Mouse (Mus musculus): ENCODE results near the gene Astn2. TPM values are rescaled to one million over a fixed set of nuclear protein-coding genes. Genes with fewer than 3 reads are reported as not detected.

Gene Astn2
- polyA plus RNA-seq, 1 experiment from 2014 or later: 0.57 TPM

DNA sequence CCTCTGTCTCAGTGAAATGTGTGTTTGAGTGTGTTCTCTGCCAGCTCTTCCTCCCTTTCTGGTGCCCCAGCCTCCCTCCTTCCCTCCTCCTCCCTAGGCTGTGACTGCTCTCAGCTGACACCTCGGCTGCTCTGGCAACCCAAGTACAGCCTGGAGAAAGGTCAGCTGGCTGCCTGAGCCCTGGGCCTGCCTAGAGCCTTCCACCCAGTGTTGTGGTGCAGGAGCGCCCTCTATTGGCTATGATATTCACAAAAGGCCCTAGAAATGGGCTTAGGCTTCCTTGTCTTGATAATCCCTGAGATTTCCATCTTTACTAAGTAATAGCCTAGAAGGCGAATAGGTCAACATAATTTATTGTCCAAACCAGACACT, 908.0 kb downstream of the Astn2 start:
- Histone ChIP-seq H3K4me2 (no peak overlapping the region), H3K9ac (ENCODE audit: low read length) (no peak overlapping the region), H3K4me3 (ENCODE audit: low read depth, low read length) (no peak overlapping the region), H3K4me1 (ENCODE audit: control insufficient read depth, insufficient read depth, low read length) (0 out of 2 replicates have a peak, but pooled peaks cover 2% of the 10 kb centered on the region), H3K27me3 (ENCODE audit: control insufficient read depth, insufficient read depth, low read length) (no peaks in the 10 kb centered on the region), H3K9me3 (ENCODE audit: control insufficient read depth, low read length) (no peaks in the 10 kb centered on the region), H3K27ac (ENCODE audit: low read depth, low read length) (no peak overlapping the region), H3K36me3 (ENCODE audit: control insufficient read depth, insufficient read depth, low read length) (no peaks in the 10 kb centered on the region)
- WGBS: 4% methylated on average over 3 of the region's 3 CpGs
- DNase-seq (ENCODE audit: low spot score, missing footprints) (peak; percentile 98), ATAC-seq (ENCODE audit: low FRiP score) (peak; percentile 100)

DNA sequence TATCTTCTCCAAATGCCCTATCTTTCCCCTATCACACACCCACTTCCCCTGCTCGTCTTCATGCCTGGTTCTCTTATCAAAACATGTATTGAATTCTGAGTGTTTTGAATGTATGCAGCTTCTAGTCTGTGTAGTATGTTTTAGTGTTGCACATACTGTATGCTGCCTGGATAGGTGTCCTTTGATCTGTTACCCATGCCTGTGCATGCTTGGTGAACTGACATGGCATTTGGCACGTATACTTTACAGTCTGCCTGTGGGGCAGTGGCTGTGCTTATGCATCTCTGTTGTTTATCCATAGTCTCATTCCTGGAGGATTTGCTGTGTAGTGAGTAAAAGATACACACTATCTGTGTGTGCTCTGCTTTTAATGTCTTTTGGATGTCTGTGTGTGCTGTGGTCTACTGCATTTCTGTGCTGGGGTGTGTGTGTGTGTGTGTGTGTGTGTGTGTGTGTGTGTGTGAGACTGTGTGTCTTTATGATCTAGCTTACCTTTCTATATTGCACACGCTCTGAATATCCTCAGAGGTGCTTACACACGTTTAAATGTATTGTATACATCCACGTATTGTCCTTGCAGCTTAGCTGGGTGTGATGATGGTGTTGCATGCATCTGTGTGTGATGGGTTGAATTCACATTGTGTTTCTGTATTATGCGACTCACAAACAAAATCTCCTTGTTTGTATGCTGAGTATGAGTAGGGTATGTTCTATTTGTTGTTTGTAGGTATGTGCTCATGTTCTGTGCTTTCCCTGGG, 908.5 kb downstream of the Astn2 start:
- no peak overlapping the region for H3K4me2 ChIP-seq
- no peak overlapping the region for H3K9ac ChIP-seq (ENCODE audit: low read length)
- DNase-seq (ENCODE audit: low spot score, missing footprints): no peak
- no peak for ATAC-seq (ENCODE audit: low FRiP score)
- no peak overlapping the region for H3K4me3 ChIP-seq (ENCODE audit: low read depth, low read length)
- H3K27me3 ChIP-seq (ENCODE audit: control insufficient read depth, insufficient read depth, low read length): no peaks in the 10 kb centered on the region
- no peak overlapping the region for H3K27ac ChIP-seq (ENCODE audit: low read depth, low read length)
- H3K36me3 ChIP-seq (ENCODE audit: control insufficient read depth, insufficient read depth, low read length): no peaks in the 10 kb centered on the region
- 70% methylated on average over 6 of the region's 6 CpGs for WGBS
- H3K9me3 ChIP-seq (ENCODE audit: control insufficient read depth, low read length): no peaks in the 10 kb centered on the region
- 0 out of 2 replicates have a peak, but pooled peaks cover 2% of the 10 kb centered on the region for H3K4me1 ChIP-seq (ENCODE audit: control insufficient read depth, insufficient read depth, low read length)

DNA sequence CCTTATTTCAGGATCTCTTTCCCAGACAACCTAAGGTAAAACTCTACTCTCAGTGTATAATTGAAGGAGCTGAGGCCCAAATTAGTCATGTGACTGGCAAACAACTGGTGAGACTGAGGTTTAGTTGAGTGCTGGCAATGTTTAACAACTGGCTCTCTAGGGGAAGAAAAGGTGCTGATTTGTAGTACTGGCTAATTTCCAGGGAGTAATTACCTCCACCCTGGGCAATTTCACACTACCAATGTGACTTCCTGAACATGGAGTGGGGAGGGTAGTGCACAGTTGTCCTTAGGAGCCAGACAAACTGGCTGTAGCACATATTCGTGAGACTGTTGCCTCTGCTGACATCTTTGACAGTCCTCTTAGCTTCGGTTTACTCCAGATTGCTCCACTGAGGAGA, 912.9 kb downstream of the Astn2 start:
- ATAC-seq (ENCODE audit: low FRiP score): no peak
- Histone ChIP-seq H3K4me2 (no peak overlapping the region), H3K9me3 (ENCODE audit: control insufficient read depth, low read length) (no peaks in the 10 kb centered on the region), H3K27ac (ENCODE audit: low read depth, low read length) (no peak overlapping the region), H3K4me1 (ENCODE audit: control insufficient read depth, insufficient read depth, low read length) (0 out of 2 replicates have a peak, but pooled peaks cover 2% of the 10 kb centered on the region), H3K27me3 (ENCODE audit: control insufficient read depth, insufficient read depth, low read length) (no peaks in the 10 kb centered on the region), H3K36me3 (ENCODE audit: control insufficient read depth, insufficient read depth, low read length) (no peaks in the 10 kb centered on the region), H3K4me3 (ENCODE audit: low read depth, low read length) (no peak overlapping the region), H3K9ac (ENCODE audit: low read length) (no peak overlapping the region)
- DNase-seq (ENCODE audit: low spot score, missing footprints): no peak
- WGBS: 85% methylated on average over 2 of the region's 2 CpGs

DNA sequence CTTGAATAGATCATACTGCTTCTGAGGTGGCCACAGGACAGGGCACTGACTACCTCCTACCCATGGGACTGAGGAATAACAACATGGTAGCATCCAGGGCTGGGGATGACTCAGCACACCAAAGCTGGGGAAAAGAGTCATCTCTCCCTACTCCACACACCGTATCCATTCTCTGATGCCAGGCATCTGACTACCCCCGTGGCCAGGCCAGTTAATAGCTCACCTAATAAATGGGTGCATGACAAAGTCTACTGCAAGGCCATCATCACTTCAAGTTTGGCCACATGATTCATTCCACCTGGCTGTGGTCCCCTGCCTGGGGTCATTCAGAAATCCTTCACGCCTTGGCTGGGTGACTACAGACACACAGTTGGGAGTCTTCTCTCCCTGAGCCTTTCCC, 914.7 kb downstream of the Astn2 start:
- H3K4me2 ChIP-seq: no peak overlapping the region
- no peaks in the 10 kb centered on the region for H3K4me1 ChIP-seq (ENCODE audit: control insufficient read depth, insufficient read depth, low read length)
- H3K4me3 ChIP-seq (ENCODE audit: low read depth, low read length): no peak overlapping the region
- DNase-seq (ENCODE audit: low spot score, missing footprints) (no peak), ATAC-seq (ENCODE audit: low FRiP score) (no peak)
- no peak overlapping the region for H3K27ac ChIP-seq (ENCODE audit: low read depth, low read length)
- WGBS: 74% methylated on average over 3 of the region's 3 CpGs
- no peaks in the 10 kb centered on the region for H3K36me3 ChIP-seq (ENCODE audit: control insufficient read depth, insufficient read depth, low read length)
- H3K27me3 ChIP-seq (ENCODE audit: control insufficient read depth, insufficient read depth, low read length): no peaks in the 10 kb centered on the region
- H3K9me3 ChIP-seq (ENCODE audit: control insufficient read depth, low read length): no peaks in the 10 kb centered on the region
- H3K9ac ChIP-seq (ENCODE audit: low read length): no peak overlapping the region

DNA sequence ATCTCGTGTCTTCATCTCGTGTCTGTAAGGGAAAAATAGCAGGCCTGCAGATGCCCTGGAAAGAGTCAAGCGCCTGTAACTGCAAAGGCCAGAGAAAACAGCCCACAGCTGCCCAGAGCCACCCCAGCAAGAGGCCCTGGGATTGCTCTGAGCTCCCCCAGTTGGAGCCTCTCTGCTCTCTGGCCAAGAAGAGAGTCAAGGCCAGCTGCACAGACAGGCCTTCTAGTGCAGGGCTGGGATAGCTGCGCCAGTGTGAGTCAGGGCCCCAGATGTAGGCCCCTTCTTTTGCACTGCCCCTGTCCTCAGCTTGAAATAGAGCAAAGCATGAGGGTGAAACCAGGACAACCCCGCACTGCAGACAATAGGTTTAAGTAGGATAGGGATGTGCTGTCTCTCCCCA, 922.8 kb downstream of the Astn2 start:
- no peak overlapping the region for H3K9ac ChIP-seq (ENCODE audit: low read length)
- no peaks in the 10 kb centered on the region for H3K27me3 ChIP-seq (ENCODE audit: control insufficient read depth, insufficient read depth, low read length)
- H3K4me1 ChIP-seq (ENCODE audit: control insufficient read depth, insufficient read depth, low read length): no peaks in the 10 kb centered on the region
- 77% methylated on average over 5 of the region's 5 CpGs for WGBS
- ATAC-seq (ENCODE audit: low FRiP score): peak; percentile 33; the same call in 1 of the 2 replicates
- no peak overlapping the region for H3K4me3 ChIP-seq (ENCODE audit: low read depth, low read length)
- H3K36me3 ChIP-seq (ENCODE audit: control insufficient read depth, insufficient read depth, low read length): no peaks in the 10 kb centered on the region
- no peak for DNase-seq (ENCODE audit: low spot score, missing footprints)
- no peak overlapping the region for H3K27ac ChIP-seq (ENCODE audit: low read depth, low read length)
- no peak overlapping the region for H3K4me2 ChIP-seq
- no peaks in the 10 kb centered on the region for H3K9me3 ChIP-seq (ENCODE audit: control insufficient read depth, low read length)

DNA sequence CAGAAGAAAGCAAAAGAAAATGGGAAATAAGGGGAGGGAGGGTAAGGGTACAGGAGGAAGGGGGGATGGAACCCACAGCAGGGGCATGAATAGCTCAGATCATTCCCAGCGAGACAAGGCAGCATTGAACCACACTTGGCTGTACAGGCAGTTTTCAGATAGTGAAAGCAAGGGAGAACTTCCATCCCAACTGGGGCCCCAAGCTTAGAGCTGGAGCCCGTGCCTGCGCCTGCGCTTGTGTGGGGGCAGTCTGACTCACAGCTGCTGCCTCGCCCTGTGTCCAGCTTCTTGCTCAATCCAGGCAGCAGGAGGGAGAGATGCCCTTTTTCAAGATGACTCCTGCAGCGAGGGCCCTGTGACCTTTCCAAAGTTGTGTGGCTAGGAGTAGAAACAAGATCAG, 927.3 kb downstream of the Astn2 start:
- Histone ChIP-seq H3K9ac (ENCODE audit: low read length) (no peak overlapping the region), H3K9me3 (ENCODE audit: control insufficient read depth, low read length) (no peaks in the 10 kb centered on the region), H3K36me3 (ENCODE audit: control insufficient read depth, insufficient read depth, low read length) (no peaks in the 10 kb centered on the region), H3K27ac (ENCODE audit: low read depth, low read length) (no peak overlapping the region), H3K4me3 (ENCODE audit: low read depth, low read length) (no peak overlapping the region), H3K4me1 (ENCODE audit: control insufficient read depth, insufficient read depth, low read length) (no peaks in the 10 kb centered on the region), H3K27me3 (ENCODE audit: control insufficient read depth, insufficient read depth, low read length) (no peaks in the 10 kb centered on the region), H3K4me2 (no peak overlapping the region)
- 34% methylated on average over 6 of the region's 6 CpGs for WGBS
- ATAC-seq (ENCODE audit: low FRiP score) (peak; percentile 64; the same call in 1 of the 2 replicates), DNase-seq (ENCODE audit: low spot score, missing footprints) (no peak)

DNA sequence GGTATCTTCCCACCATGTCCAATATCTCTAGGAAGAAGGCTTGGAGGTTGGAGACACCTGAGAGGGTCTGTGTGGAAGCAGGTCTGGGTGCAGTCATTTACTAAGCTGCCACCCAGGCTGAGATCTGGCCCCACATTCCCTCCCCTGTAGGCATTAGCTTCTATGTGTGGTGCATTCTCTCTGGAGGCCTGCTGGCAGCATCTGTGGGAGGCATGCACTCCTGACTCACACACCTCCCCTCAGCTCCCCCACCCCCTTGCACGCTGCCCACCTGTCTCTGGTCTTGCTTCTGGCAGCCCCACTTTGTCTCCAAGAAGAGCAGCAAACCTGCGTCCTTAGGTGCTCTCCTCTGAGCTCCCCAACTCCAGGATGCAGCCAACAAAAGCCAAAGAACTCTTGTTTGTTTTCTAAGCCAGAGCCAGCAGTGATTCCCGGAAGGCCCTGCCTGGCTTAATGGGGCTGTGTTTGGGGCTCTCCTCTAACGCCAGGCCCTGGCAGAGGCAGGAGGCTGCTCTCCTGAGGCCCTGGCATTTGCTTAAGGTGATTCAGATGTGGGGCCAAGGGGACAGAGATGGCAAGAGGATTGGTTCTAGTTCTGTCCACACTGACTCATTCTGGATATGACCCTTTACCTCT, 928.4 kb downstream of the Astn2 start:
- WGBS: 31% methylated on average over 4 of the region's 4 CpGs
- no peak overlapping the region for H3K27ac ChIP-seq (ENCODE audit: low read depth, low read length)
- ATAC-seq (ENCODE audit: low FRiP score): no peak

DNA sequence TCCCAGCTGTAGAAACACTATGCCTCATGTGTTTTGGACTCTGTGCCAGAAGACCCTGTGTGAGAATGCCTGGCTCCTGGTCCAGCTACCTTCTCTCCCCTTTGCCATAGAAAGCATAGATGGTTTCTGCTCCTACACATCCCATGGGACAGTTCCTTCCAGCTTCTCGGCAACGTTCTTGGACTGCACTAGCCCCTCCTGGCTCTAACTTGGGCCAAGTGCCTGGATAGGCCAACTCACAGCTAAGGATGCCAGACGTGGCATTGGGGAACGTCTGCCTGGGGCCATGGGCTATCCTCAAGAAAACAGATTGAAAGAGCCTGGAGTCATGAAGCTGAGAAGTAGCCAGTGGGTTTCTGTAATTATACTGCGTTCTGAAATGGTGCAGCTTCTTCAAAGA, 931.3 kb downstream of the Astn2 start:
- no peak for ATAC-seq (ENCODE audit: low FRiP score)

More for the DNA sequence above, 928.4 kb downstream of the Astn2 start:
- H3K36me3 ChIP-seq (ENCODE audit: control insufficient read depth, insufficient read depth, low read length): no peaks in the 10 kb centered on the region
- no peak for DNase-seq (ENCODE audit: low spot score, missing footprints)
- H3K9me3 ChIP-seq (ENCODE audit: control insufficient read depth, low read length): no peaks in the 10 kb centered on the region
- no peak overlapping the region for H3K4me3 ChIP-seq (ENCODE audit: low read depth, low read length)
- no peak overlapping the region for H3K4me2 ChIP-seq
- H3K4me1 ChIP-seq (ENCODE audit: control insufficient read depth, insufficient read depth, low read length): no peaks in the 10 kb centered on the region
- H3K27me3 ChIP-seq (ENCODE audit: control insufficient read depth, insufficient read depth, low read length): no peaks in the 10 kb centered on the region
- no peak overlapping the region for H3K9ac ChIP-seq (ENCODE audit: low read length)

DNA sequence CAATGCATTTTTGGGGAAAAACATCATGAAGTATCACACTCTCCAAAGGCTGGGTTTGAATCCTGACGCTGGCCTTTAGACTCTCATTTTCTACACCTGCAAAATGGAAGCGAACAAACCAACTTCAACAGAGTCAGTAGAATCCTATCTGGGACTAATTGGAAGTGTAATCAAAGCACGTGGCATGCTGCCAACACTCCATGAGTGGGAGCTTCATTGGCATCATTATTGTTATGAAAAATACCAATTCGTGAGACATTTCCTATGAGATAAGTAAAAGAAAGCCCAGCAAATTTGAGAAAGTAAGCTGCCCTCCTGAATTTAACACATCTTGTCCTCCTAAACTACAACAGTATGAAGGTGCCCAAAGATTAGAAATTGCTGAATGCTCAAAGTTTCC, 955.2 kb downstream of the Astn2 start:
- no peak overlapping the region for H3K4me2 ChIP-seq
- H3K36me3 ChIP-seq (ENCODE audit: control insufficient read depth, insufficient read depth, low read length): no peaks in the 10 kb centered on the region
- H3K4me1 ChIP-seq (ENCODE audit: control insufficient read depth, insufficient read depth, low read length): no peaks in the 10 kb centered on the region
- ATAC-seq (ENCODE audit: low FRiP score) (no peak), DNase-seq (ENCODE audit: low spot score, missing footprints) (no peak)
- no peak overlapping the region for H3K9ac ChIP-seq (ENCODE audit: low read length)
- no peaks in the 10 kb centered on the region for H3K27me3 ChIP-seq (ENCODE audit: control insufficient read depth, insufficient read depth, low read length)
- H3K4me3 ChIP-seq (ENCODE audit: low read depth, low read length): no peak overlapping the region
- 90% methylated on average over 4 of the region's 4 CpGs for WGBS
- H3K9me3 ChIP-seq (ENCODE audit: control insufficient read depth, low read length): no peaks in the 10 kb centered on the region
- no peak overlapping the region for H3K27ac ChIP-seq (ENCODE audit: low read depth, low read length)

More for the DNA sequence above, 931.3 kb downstream of the Astn2 start:
- Histone ChIP-seq H3K4me2 (no peak overlapping the region), H3K27ac (ENCODE audit: low read depth, low read length) (no peak overlapping the region), H3K9me3 (ENCODE audit: control insufficient read depth, low read length) (no peaks in the 10 kb centered on the region), H3K36me3 (ENCODE audit: control insufficient read depth, insufficient read depth, low read length) (no peaks in the 10 kb centered on the region), H3K9ac (ENCODE audit: low read length) (no peak overlapping the region), H3K27me3 (ENCODE audit: control insufficient read depth, insufficient read depth, low read length) (no peaks in the 10 kb centered on the region), H3K4me3 (ENCODE audit: low read depth, low read length) (no peak overlapping the region), H3K4me1 (ENCODE audit: control insufficient read depth, insufficient read depth, low read length) (no peaks in the 10 kb centered on the region)
- 87% methylated on average over 5 of the region's 5 CpGs for WGBS
- DNase-seq (ENCODE audit: low spot score, missing footprints): no peak

Data from midbrain, embryonic 11.5 days (tissue).